Mouse (Mus musculus) testis, adult 2 months (tissue): ENCODE results near the gene Sec31a.
"Not testable (repeated sequence)": the region's sequence is repeated elsewhere in the genome, so short reads cannot be mapped to it uniquely, and the experiment has no call there.

Experiments used
- CTCF ChIP-seq: fragments of 200-500 bp; IDR thresholded peaks from 2 replicates; pipeline ENCODE4 v1.5.1; 2012; ENCODE audit warnings: low read depth, mild to moderate bottlenecking, inconsistent platforms, low read length, moderate library complexity; ENCODE audit not compliant: control insufficient read depth, insufficient read depth, insufficient replicate concordance
- POLR2A ChIP-seq: fragments of 200-500 bp; IDR thresholded peaks from 2 replicates; pipeline ENCODE4 v1.6.1; 2012; ENCODE audit warnings: low read depth, mild to moderate bottlenecking, inconsistent platforms, low read length, moderate library complexity; ENCODE audit not compliant: control insufficient read depth

DNA sequence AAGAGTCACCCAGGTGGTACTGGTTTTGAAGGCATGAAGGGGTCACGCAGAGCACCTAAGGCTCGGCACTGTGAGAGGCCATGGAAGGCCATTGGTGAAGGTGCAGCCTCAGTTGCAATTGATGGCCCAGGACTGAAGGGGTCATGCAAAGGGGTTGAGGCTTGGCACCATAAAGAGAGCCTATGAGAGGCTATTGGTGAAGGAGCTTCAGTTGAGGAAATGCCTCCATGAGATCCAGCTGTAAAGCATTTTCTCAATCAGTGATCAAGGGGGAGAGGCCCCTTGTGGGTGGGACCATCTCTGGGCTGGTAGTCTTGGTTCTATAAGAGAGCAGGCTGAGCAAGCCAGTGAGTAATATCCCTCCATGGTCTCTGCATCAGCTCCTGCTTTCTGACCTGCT, 9.8 kb upstream of the Sec31a start:
- TF ChIP-seq CTCF, POLR2A: not testable (repeated sequence)
